Mouse (Mus musculus) CD8-positive naive resting alpha-beta T cell, adult 57 days (primary cell): ENCODE data around the gene Hist2h3c2. TPM values are rescaled to one million over a fixed set of nuclear protein-coding genes. Genes with fewer than 3 reads are reported as not detected.

Experiments used
- total RNA-seq: library from RNA; stranded (reverse); gene quantifications from one replicate; pipeline ENCODE4 v1.2.4, GENCODE M21; 2023

Gene Hist2h3c2
- total RNA-seq: 2.4 TPM

DNA sequence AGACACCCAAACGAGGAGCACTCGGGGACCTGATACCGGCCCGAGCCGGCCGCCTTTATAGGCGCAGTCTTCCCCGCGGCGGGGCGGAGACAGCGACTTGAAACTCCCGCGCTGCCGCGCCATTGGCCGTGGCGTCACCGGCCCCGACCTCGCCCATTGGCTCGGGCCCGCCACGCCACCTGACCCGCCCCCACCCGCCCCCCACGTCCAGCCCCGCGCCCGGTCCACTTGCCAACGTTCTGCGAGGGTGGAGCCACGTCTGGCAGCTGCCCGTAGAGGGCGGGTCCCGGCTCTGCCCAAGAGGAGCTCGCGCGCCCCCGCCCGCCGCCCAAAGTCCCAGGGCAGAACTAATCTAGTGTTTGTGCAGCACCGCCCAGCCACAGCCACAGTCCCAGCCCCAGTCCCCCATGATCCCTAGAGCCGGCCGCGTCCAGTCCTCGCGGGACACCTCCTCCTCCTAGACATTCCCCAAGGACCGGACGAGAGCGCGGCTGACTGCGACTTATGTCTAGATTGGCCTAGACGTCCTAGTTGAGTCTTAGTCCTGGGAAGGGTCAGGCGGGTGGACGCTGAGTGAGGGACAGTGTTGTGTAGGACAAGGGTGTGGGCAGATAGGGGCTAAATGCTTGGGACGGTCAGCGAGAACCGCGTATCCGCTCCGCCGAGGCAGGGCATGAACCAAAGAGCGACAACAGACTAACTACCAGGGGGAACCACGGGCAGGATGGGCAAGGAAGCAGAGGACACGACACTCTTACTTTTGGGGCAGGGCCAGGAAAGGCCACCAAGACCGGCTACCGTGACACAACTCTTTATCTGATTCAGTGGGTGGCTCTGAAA is at the start of gene Hist2h3c2:
TSS of gene Hist2h3c2 (minus strand) at position 174 of the 840 bp plus-strand sequence.

DNA sequence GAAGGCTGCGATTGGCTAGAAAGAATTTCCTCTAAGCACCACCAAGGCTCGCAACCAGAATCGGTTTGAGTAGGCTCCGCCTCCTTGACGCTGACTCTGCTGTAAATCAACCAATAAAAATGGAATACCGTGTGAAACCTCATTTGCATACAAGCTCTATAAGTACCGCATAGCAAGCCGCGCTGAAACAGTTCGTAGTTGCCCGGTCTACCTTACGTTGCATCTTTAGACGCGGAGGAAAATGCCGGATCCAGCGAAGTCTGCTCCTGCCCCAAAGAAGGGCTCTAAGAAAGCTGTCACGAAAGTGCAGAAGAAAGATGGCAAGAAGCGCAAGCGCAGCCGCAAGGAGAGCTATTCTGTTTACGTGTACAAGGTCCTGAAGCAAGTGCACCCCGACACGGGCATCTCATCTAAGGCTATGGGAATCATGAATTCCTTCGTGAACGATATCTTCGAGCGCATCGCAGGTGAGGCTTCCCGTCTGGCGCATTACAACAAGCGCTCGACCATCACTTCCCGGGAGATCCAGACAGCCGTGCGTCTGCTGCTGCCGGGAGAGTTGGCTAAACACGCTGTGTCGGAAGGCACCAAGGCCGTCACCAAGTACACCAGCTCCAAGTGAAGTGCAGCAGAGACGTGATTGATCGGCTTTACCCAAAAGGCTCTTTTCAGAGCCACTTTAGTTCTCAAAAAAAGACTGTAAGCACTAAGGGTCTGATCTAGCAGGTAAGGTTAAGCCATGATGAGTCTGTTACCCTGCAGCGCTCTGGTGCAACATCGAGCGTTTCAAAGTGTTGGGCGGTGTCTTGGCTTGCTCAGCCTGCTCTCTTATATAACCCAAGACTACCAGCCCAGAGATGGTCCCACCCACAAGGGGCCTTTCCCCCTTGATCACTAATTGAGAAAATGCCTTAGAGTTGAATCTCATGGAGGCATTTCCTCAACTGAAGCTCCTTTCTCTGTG is 30.9 kb upstream of the Hist2h3c2 start, which contains the start of gene Hist2h2bb:
TSS of gene Hist2h2bb (plus strand) at position 242 of the 964 bp plus-strand sequence.

GRCm38 (mm10) chr3:96268051-96268775 is 29.3 kb upstream of the Hist2h3c2 start, which contains the start of gene Hist2h3b:
Gene Hist2h3b, plus strand, starts transcription at chr3:96268654.

DNA sequence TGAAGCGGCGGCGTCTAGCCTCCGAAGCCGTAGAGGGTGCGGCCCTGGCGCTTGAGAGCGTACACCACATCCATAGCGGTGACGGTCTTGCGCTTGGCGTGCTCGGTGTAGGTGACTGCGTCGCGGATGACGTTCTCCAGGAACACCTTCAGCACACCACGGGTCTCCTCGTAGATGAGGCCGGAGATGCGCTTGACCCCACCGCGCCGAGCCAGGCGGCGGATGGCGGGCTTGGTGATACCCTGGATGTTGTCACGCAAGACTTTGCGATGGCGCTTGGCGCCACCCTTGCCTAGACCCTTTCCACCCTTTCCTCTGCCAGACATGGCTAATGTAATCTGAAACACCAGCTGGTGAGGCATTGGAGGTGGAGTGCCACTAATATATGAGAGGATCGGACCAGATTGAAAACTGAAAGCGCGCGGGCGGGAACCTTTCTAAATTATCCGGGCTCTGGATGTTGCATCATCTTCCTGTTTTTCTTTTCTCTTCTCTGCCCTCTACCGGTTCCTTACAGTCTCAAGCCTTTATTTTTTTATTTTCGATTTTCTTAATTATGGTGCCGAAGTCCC is 24.1 kb upstream of the Hist2h3c2 start, which contains the start of gene Hist2h4:
TSS of gene Hist2h4 (minus strand) at position 333 of the 572 bp plus-strand sequence.

DNA sequence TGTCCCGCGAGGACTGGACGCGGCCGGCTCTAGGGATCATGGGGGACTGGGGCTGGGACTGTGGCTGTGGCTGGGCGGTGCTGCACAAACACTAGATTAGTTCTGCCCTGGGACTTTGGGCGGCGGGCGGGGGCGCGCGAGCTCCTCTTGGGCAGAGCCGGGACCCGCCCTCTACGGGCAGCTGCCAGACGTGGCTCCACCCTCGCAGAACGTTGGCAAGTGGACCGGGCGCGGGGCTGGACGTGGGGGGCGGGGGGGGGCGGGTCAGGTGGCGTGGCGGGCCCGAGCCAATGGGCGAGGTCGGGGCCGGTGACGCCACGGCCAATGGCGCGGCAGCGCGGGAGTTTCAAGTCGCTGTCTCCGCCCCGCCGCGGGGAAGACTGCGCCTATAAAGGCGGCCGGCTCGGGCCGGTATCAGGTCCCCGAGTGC is 7.5 kb upstream of the Hist2h3c2 start, which contains the start of gene Hist2h3c1:
TSS of gene Hist2h3c1 (plus strand) at position 259 of the 430 bp plus-strand sequence.

DNA sequence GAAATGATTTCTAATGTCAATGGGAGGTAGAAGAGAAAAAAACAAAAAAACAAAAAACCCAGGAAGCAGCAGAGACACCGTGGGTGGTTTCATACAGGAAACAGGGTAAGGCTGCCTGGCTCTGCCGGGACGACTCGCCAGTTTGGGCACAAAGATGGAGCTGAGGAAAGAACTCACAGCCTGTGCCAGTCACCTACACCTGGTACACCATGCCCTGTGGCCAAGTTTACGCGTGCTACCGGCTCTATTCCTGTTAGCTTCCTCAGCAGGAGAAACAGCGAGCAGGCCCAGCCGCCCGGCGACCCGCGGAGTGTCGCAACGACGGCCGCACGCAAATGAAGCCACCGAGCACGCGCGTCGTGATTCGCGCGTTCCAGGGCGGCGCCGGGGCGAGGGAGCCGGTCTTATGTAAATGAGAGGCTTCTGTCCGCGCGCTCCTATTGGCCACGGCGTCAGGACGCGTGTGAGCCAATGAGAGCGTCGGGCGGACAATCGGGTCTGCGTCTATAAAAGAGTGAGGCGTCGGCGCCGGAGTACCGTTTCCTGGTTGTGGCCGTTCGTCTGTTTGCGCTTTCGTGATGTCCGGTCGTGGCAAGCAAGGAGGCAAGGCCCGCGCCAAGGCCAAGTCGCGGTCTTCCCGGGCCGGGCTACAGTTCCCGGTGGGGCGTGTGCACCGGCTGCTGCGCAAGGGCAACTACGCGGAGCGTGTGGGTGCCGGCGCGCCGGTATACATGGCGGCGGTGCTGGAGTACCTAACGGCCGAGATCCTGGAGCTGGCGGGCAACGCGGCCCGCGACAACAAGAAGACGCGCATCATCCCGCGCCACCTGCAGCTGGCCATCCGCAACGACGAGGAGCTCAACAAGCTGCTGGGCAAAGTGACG is 6.3 kb upstream of the Hist2h3c2 start, which contains the start of gene Hist2h2aa1:
TSS of gene Hist2h2aa1 (plus strand) at position 495 of the 884 bp plus-strand sequence.

GRCm38 (mm10) chr3:96239949-96240798 is 1.2 kb upstream of the Hist2h3c2 start, which contains the start of gene Hist2h2aa2:
Gene Hist2h2aa2, minus strand, starts transcription at chr3:96240276.

GRCm38 (mm10) chr3:96220765-96221639 is 17.9 kb downstream of the Hist2h3c2 start, which contains the start of the genes Hist2h2ac and Hist2h2be:
Gene Hist2h2ac, minus strand, starts transcription at chr3:96220880.
Gene Hist2h2be, plus strand, starts transcription at chr3:96221119.

DNA sequence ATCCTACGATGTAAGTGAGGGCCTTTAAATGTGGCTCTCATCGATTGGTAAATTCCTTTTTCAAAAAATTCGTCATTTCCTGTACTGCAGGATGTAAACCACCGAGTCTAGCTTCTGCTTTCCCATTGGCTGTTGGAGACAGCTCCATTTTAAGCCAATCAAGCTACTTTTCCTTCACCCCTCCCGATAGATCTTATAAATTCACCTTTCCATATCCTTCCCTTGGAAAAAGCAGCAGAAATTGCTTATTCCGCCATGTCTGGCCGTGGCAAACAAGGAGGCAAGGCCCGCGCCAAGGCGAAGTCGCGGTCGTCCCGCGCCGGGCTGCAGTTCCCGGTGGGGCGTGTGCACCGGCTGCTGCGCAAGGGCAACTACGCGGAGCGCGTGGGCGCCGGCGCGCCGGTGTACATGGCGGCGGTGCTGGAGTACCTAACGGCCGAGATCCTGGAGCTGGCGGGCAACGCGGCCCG is 19.2 kb downstream of the Hist2h3c2 start, which contains the start of the genes Bola1 and Hist2h2ab:
TSS of gene Bola1 (minus strand) at position 49 of the 470 bp plus-strand sequence.
TSS of gene Hist2h2ab (plus strand) at position 205 of the 470 bp plus-strand sequence.

Other genes starting within 250 kb of the Hist2h3c2 start
- 52.2 TPM for gene Plekho1, start 243.1 kb downstream of the Hist2h3c2 start, total RNA-seq
- gene Vps45, start 180.7 kb downstream of the Hist2h3c2 start, total RNA-seq: 12.4 TPM
- gene Otud7b, start 134.6 kb downstream of the Hist2h3c2 start, total RNA-seq: 27.0 TPM
- gene Mtmr11, start 77.1 kb downstream of the Hist2h3c2 start, total RNA-seq: 1.9 TPM
- 78.1 TPM for gene Sf3b4, start 66.8 kb downstream of the Hist2h3c2 start, total RNA-seq
- 3.9 TPM for gene Sv2a, start 58.0 kb downstream of the Hist2h3c2 start, total RNA-seq
- gene Bola1, start 19.4 kb downstream of the Hist2h3c2 start, total RNA-seq: 10.8 TPM
- gene Hist2h2ab, start 19.3 kb downstream of the Hist2h3c2 start, total RNA-seq: 1.8 TPM
- 48.7 TPM for gene Hist2h2ac, start 18.2 kb downstream of the Hist2h3c2 start, total RNA-seq
- 1.9 TPM for gene Hist2h2be, start 18.0 kb downstream of the Hist2h3c2 start, total RNA-seq
- 338 TPM for gene Hist2h2aa2, start 1.1 kb upstream of the Hist2h3c2 start, total RNA-seq
- 7.8 TPM for gene Hist2h2aa1, start 6.4 kb upstream of the Hist2h3c2 start, total RNA-seq
- not detected for gene Hist2h3c1, start 7.6 kb upstream of the Hist2h3c2 start, total RNA-seq
- gene Hist2h4, start 24.2 kb upstream of the Hist2h3c2 start, total RNA-seq: 53.0 TPM
- gene Hist2h3b, start 29.5 kb upstream of the Hist2h3c2 start, total RNA-seq: 64.4 TPM
- 149 TPM for gene Hist2h2bb, start 30.6 kb upstream of the Hist2h3c2 start, total RNA-seq
- gene Fcgr1, start 54.8 kb upstream of the Hist2h3c2 start, total RNA-seq: 0.24 TPM
- not detected for gene BC107364, start 213.2 kb upstream of the Hist2h3c2 start, total RNA-seq